Mouse (Mus musculus) limb, embryonic 14.5 days (tissue): ENCODE measurements around the gene Fam184a. TPM values are rescaled to one million over a fixed set of nuclear protein-coding genes. Genes with fewer than 3 reads are reported as not detected.
"Not testable (repeated sequence)": the region's sequence is repeated elsewhere in the genome, so short reads cannot be mapped to it uniquely, and the experiment has no call there.

Source experiments
- ATAC-seq: fragments of 200-750 bp; cut with Nextera tagmentation; 2 replicates; pipeline ENCODE4 v1.8.0; 2017; ENCODE audit warnings: low read depth, moderate number of reproducible peaks, moderate TSS enrichment; ENCODE audit not compliant: low FRiP score
- DNase-seq: peaks from one replicate; pipeline ENCODE4 v3.0.0-alpha.2; 2015; ENCODE audit warnings: low spot score
- H3K27ac ChIP-seq: fragments of 300-500 bp; sonication (generic); replicated peaks from 2 replicates; pipeline ENCODE4 v1.5.1; 2014; ENCODE audit warnings: low read depth, mild to moderate bottlenecking, low read length, moderate library complexity, mixed read lengths
- H3K27me3 ChIP-seq: fragments of 300-500 bp; sonication (generic); 2 replicates; pipeline ENCODE4 v1.6.1; 2014; ENCODE audit warnings: low read length, mixed read lengths; ENCODE audit not compliant: control insufficient read depth, insufficient read depth
- H3K36me3 ChIP-seq: fragments of 300-500 bp; sonication (generic); 2 replicates; pipeline ENCODE4 v1.6.1; 2014; ENCODE audit warnings: mild to moderate bottlenecking, low read length, moderate library complexity, mixed read lengths; ENCODE audit not compliant: control insufficient read depth, insufficient read depth
- H3K4me1 ChIP-seq: fragments of 300-500 bp; sonication (generic); 2 replicates; pipeline ENCODE4 v1.6.1; 2014; ENCODE audit warnings: antibody characterized with exemption, low read length, mixed read lengths; ENCODE audit not compliant: control insufficient read depth, insufficient read depth
- H3K4me2 ChIP-seq: fragments of 300-500 bp; sonication (generic); replicated peaks from 2 replicates; pipeline ENCODE4 v1.6.1; 2014; ENCODE audit warnings: low read depth, mild to moderate bottlenecking, low read length, moderate library complexity; ENCODE audit not compliant: severe bottlenecking
- H3K4me3 ChIP-seq: fragments of 300-500 bp; sonication (generic); replicated peaks from 2 replicates; pipeline ENCODE4 v1.5.1; 2014; ENCODE audit warnings: low read length
- H3K9ac ChIP-seq: fragments of 300-500 bp; sonication (generic); 2 replicates; pipeline ENCODE4 v1.6.1; 2014; ENCODE audit warnings: mild to moderate bottlenecking, low read depth, low read length, moderate library complexity; ENCODE audit not compliant: severe bottlenecking
- H3K9me3 ChIP-seq: fragments of 300-500 bp; sonication (generic); 2 replicates; pipeline ENCODE4 v1.6.1; 2016; ENCODE audit warnings: low read length; ENCODE audit not compliant: control insufficient read depth
- POLR2A ChIP-seq: fragments of 200-500 bp; IDR thresholded peaks from 2 replicates; pipeline ENCODE4 v1.8.0; 2012; ENCODE audit warnings: inconsistent platforms, mild to moderate bottlenecking, moderate library complexity, borderline replicate concordance; ENCODE audit not compliant: insufficient read depth, insufficient read length; ENCODE audit errors: extremely low read depth
- whole genome bisulfite sequencing: fragments of 180-500 bp; shearing (Covaris S2); extraction: QIAGEN DNeasy Blood & Tissue Kit; methylation state at CpG from one replicate; pipeline ENCODE4 v1.1.7; 2014; 5-methylcytosine and 5-hydroxymethylcytosine counted together
- polyA plus RNA-seq, 2 experiments: library from polyadenylated mRNA; depleted of rRNA in 1 of 2; stranded (reverse) in 1 of 2; unstranded in 1 of 2; fragments of >200 nt; fragmentation: Nextera tagmentation in 1 of 2; extraction: Ambion mirVana in 1 of 2; gene quantifications; 2 replicates each; pipeline versions ENCODE4 v1.2.1 to v1.2.3; 2012 to 2014

Gene Fam184a
- polyA plus RNA-seq, 2 experiments, result 6.5 to 9.9 TPM

GRCm38 (mm10) chr10:53650683-53651082, 100.2 kb downstream of the Fam184a start:
- 81% methylated on average over 2 of the region's 2 CpGs for WGBS
- H3K4me3 ChIP-seq, result no peak overlapping the region
- no peaks in the 10 kb centered on the region for H3K36me3 ChIP-seq
- H3K9me3 ChIP-seq, result no peaks in the 10 kb centered on the region
- no peak for DNase-seq
- H3K4me2 ChIP-seq, result no peak overlapping the region
- no peaks in the 10 kb centered on the region for H3K27me3 ChIP-seq
- ATAC-seq, result no peak
- H3K4me1 ChIP-seq, result no peaks in the 10 kb centered on the region
- H3K27ac ChIP-seq, result no peak overlapping the region
- no peak for TF ChIP-seq POLR2A
- no peak overlapping the region for H3K9ac ChIP-seq

GRCm38 (mm10) chr10:53641507-53641906, 109.4 kb downstream of the Fam184a start:
- Histone ChIP-seq H3K36me3 (no peaks in the 10 kb centered on the region), H3K4me2 (no peak overlapping the region), H3K9ac (no peak overlapping the region), H3K9me3 (no peaks in the 10 kb centered on the region), H3K27me3 (no peaks in the 10 kb centered on the region), H3K4me1 (no peaks in the 10 kb centered on the region), H3K4me3 (no peak overlapping the region), H3K27ac (no peak overlapping the region)
- ATAC-seq (0 out of 2 replicates have a peak, but pooled peaks have one; percentile 44), DNase-seq (peak; percentile 72)
- TF ChIP-seq POLR2A, result no peak

- Histone ChIP-seq H3K4me1 (no peaks in the 10 kb centered on the region), H3K36me3 (no peaks in the 10 kb centered on the region), H3K4me3 (no peak overlapping the region), H3K9ac (no peak overlapping the region), H3K27ac (no peak overlapping the region), H3K27me3 (no peaks in the 10 kb centered on the region), H3K9me3 (no peaks in the 10 kb centered on the region), H3K4me2 (no peak overlapping the region)
- DNase-seq, result no peak
- ATAC-seq, result no peak
- 78% methylated on average over 13 of the region's 13 CpGs for WGBS
- no peak for TF ChIP-seq POLR2A
Measured at GRCm38 (mm10) chr10:53635246-53635971, 115.5 kb downstream of the Fam184a start.

GRCm38 (mm10) chr10:53634160-53634559, 116.8 kb downstream of the Fam184a start:
- H3K27me3 ChIP-seq, result no peaks in the 10 kb centered on the region
- no peak overlapping the region for H3K4me3 ChIP-seq
- no peaks in the 10 kb centered on the region for H3K36me3 ChIP-seq
- H3K9ac ChIP-seq, result no peak overlapping the region
- no peak for ATAC-seq
- no peaks in the 10 kb centered on the region for H3K9me3 ChIP-seq
- no peaks in the 10 kb centered on the region for H3K4me1 ChIP-seq
- TF ChIP-seq POLR2A, result no peak
- no peak overlapping the region for H3K27ac ChIP-seq
- no peak overlapping the region for H3K4me2 ChIP-seq
- 84% methylated on average over 10 of the region's 10 CpGs for WGBS
- DNase-seq, result no peak

GRCm38 (mm10) chr10:53630339-53630738, 120.6 kb downstream of the Fam184a start, which contains the start of gene Mcm9:
Gene Mcm9, minus strand, starts transcription at chr10:53630439.
- H3K4me1 ChIP-seq, H3K9me3 ChIP-seq, H3K27me3 ChIP-seq, ATAC-seq, DNase-seq, H3K36me3 ChIP-seq: not testable (repeated sequence)
- Histone ChIP-seq H3K27ac (peak within 1 kb of the TSS; percentile 94), H3K9ac (peak within 1 kb of the TSS; percentile 69), H3K4me2 (peak within 1 kb of the TSS; percentile 51), H3K4me3 (peak within 1 kb of the TSS; percentile 56)
- WGBS, result 56% methylated on average over 10 of the region's 10 CpGs
